Mouse (Mus musculus): ENCODE data around the gene Ddx42.
"Not testable (repeated sequence)": the region's sequence is repeated elsewhere in the genome, so short reads cannot be mapped to it uniquely, and the experiment has no call there.

Ddx42 gene

DNA sequence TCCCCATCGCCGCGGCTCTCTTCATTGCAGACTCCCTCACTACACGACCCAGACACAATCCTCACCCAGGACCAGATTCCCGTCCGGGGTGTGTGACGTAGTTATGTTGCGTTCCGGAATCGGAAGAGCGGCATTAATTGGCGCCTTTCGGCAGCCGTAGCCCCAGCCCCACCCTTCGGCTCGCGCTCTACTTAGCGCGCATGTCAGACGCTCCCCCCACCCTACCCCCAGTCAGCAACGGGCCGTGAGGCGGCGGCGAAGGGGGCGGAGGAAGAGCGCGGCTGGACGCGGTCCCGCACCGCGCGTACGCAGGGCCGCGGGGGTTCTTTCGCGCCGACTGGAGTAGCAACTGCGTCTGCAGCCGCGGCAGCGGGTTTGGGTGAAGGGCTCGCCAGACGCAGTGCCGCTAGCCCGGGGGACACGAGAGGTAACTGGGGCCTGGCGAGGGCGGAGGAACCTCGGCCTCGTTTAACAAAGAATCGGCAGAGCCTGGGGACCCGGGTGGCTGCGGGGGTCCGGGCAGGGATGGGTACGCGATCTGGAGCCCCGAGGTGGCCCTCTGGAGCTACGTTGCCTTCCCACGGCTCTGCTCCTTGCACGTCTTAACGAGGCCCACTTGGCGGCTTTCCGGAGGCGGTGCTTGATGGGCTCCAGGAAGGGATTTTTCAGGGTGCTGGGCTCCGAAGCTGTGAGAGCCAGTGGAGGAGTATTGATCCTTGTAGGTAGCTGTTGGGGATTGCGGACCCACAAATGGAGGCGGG is at the start of gene Ddx42:
Gene Ddx42 (plus strand): TSS at position 197 of the 761 bp plus-strand sequence.
- in situ Hi-C loops (cut with MboI, MseI): no loop called here

DNA sequence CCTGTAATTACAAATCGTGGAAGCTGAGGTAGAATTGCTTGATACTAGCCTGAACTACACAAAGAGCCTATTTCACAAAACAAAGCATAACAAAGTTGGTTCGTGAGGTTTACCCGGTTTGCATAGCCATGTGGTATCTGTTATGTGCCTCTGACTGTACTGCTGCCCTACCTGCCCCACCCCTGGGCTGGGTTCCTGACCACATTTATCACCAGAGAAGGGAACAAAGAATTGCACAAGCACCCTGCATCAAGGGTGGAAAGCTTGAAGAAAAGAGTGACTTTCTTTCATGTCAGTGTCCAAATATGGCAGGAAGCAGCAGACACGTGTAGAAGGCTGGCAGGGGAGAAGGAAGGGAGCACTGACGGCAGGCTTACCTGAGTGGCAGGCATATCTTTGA is 49.3 kb upstream of the Ddx42 start:
- in situ Hi-C loops (cut with MboI, MseI): no loop called here

DNA sequence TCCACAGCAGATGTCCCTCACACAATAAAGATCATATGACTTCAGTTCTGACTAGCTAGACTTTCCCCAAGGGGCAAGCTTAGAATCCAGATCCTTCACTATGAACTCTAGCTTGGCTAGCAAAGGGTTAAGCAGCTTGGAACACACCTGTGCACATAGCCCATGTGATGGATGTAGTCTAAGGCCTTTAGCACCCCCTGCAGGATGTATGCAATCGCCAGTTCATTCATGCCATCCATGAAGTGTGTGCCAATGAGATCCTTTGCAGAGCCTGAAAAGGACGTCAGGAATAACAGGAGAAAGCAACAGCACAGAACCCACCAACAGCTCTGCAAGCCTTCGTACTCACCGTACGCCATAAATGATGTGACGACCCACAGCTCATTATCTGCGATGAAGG is 45.9 kb upstream of the Ddx42 start:
- in situ Hi-C loops (cut with MboI, MseI): no loop called here

DNA sequence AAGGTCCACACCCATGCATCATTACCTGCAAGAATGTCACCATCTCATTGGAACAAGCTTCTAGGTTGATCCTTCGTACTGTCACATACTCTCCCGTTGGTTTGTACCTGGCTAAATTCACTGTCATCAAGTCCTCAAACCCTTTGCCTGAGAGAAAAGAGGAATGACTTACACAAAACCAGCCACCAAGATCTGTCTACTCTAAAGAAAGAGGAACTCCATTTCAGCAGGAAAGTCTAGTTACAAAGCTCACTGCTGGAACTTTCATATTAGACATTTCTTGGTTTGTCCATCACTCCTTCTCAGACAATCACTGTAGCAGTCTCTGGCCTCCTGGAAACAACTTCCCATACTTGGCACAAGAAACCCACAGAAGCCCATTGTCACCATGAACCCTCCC is 43.5 kb upstream of the Ddx42 start:
- in situ Hi-C loops (cut with MboI, MseI): no loop called here

DNA sequence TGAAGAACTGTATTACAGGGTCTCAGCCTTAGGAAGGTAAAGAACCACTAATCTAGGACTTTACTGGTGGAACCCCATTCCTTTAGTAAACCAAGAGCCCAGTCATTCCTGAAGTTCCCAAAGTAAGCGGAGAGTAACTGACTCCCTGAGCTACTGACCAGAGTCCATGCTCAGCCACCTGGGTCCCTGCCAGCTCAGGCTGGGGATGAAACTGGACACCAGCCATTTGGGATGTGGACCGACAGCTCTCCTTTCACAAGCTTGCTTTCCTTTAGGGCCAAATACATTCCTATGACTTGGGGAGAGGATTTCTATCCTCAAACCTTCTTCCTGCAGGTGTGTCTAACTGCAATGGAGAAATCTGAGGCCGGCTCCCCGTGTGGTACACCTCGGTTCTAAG is 42.4 kb upstream of the Ddx42 start:
- in situ Hi-C loops (cut with MboI, MseI): no loop called here

DNA sequence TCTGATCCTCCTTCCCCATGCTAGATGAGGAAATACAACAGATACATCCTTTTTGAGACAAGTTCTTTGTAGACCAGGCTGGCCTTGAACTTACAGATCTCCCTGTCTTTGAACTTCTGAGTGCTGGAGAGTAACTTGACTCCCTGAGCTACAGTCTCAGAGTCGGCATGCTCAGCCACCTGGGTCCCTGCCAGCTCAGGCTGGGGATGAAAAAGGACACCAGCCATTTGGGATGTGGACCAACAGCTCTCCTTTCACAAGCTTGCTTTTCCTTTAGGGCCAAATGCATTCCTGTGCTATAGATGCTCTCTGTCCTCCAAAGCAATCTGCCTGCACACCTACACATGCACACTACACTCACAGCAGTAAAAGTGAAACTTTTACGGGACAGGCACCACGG is 41.6 kb upstream of the Ddx42 start:
- in situ Hi-C loops (cut with MboI, MseI): no loop called here

DNA sequence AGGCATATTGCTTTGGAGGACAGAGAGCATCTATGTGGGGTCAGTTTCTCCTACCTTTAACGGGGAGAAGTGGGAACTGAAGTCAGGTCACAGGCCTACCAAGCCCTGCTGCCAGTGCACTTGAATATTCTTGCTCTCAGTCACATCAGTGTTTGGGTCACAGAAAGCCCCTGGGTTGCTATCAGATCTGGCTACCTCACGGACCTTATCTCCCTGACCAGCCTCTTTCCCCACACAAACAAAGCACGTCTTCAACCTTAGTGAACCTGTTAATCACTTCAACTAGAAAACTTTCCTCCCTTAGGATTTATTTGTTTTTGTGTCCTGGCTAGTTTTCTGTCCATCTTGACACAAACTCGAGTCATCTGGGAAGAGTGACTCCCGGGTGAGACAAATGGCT is 40.4 kb upstream of the Ddx42 start:
- in situ Hi-C loops (cut with MboI, MseI): no loop called here

DNA sequence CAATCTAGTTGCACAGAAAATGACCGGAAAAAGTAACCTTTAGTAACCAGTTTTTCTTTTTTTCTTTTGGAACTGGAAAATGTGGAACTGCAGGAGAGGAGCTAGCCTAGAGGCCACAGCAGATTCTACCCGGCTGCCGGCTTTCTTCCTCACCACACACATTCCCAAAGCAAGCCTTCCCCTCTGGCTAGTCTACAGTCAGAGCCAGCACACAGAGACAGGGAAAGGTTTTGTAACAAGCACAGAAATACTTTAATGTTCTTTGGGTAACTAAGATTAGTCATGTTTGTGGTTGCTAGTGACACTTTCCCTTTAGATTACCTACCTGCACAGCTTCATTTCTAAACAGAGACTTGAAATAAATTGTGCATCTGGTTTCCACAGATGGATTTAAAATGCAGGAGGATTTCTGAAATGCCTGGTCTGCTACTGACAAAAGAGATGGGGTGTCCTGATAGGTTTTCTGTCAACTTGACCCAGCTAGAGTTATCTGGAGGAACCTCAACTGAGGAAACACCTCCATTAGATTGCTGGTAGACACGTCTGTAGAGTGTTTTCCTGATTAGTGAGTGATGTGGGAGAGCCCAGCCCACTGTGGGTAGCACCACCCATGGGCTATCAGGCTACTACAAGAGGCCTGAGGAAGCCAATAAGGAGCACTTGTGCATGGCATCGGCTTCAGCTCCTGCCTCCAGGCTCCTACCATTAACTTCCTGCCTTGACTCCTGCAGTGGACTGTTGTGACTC is 38.5 kb upstream of the Ddx42 start:
- in situ Hi-C loops (cut with MboI, MseI): no loop called here

DNA sequence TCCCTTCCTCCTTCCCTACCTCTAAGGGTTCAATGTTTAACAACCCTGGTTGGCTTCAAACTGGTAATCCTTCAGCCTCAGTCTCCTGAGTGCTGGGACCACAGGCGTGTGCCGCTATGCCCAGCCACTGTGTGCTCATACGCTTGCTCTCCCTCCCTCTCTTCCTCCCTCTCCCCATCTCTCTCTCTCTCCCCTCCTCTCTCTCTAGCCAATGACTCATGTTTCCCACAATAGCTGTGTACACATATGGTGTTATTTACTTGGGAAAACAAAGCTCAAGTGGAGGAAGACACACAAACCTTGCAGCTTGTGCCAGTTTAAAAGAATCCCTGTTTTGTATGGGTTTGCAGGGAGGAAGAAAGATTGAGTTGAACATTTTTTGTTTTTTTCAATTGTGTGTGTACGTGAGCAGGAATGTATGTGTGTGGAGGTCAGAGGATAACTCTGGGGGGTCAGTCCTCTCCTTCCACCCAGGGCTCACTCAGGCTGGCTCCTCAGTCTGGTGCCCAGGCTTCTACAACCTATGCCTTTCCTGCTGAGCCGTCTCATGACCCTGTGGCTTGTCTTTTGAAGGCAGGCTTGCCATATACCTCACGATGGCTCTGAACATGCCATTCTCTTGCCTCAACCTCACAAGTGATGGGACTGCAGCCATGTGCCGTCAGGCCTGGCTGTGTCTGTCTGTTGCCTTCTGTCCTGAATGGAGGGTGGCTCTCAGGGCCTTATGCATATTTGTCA is 36.8 kb upstream of the Ddx42 start:
- in situ Hi-C loops (cut with MboI, MseI): loop anchor here (10.0 kb wide), 1 partner anchor 255 kb away; no protein-coding TSS in a partner anchor

DNA sequence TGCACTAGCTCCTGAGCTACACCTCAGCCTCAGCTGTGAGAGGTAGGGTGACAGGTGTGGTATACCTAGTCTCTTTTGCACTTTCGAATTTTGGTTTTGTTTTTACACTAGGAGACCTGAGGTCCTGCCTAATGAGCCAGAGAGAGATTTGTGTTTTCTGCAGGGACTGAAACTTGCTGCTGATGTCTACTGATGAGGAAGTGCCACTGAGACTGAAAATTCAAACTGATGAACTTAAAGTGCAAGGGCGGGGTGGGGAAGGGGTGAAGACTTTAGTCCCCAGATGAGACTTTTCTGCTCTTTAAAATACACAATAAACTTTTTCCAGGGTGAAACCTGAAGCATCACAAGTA is 36.3 kb upstream of the Ddx42 start:
- in situ Hi-C loops (cut with MboI, MseI): loop anchor here (10.0 kb wide), 1 partner anchor 256 kb away; no protein-coding TSS in a partner anchor

DNA sequence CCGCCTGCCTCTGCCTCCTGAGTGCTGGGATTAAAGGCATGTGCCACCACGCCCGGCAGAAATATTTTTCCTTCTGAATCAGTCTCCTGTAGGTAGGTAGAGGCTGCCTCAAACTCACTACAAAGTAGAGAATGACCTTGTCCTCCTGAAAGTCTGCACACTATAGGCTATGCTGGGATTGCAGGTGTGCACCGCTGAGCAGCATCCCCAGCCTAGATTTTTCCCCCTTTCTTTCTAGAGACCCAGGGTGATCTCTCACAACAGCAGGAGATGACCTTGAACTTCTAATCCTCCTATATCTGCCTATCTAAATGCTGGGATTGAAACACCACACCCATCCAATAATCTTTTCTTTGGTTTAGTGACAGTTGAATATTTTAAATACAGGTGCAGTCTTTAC is 29.4 kb upstream of the Ddx42 start:
- in situ Hi-C loops (cut with MboI, MseI): loop anchor here (10.0 kb wide), 1 partner anchor 263 kb away; no protein-coding TSS in a partner anchor

DNA sequence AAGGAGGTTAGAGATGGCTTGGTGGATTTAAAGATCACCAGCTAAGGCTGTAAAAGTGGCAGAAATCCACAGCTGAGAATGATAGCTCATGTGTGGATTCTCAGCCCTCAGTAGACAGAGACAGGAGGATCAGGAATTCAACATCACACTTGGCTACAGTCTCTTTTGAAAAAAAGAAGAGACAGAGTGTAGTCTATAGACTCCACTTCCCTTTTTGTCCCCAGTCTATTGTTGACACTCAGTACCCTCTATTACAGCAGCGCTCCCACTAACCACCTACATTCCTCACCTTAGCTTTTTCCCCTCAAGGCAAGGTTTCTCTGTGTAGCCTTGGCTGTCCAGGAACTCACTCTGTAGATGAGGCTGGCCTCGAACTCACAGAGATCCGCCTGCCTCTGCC is 25.0 kb upstream of the Ddx42 start:
- in situ Hi-C loops (cut with MboI, MseI): no loop called here

DNA sequence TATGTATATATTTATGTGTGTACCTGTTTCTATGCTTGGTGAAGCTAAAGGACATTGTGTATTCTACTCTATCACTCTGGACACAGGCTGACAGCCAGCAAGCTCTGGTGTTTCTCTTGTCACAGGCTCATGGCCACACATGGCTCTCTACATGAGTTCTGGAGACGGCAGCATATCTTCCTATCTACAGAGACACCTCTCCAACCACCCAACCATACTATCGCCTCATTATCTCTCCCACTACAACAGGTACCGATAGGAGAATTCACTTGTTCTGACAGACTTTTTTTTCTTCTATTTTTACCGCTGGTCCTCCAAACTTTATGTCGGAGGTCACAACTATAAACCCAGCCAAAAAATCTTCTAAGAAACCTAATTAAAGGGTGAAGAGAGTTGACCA is 24.5 kb upstream of the Ddx42 start:
- in situ Hi-C loops (cut with MboI, MseI): no loop called here

DNA sequence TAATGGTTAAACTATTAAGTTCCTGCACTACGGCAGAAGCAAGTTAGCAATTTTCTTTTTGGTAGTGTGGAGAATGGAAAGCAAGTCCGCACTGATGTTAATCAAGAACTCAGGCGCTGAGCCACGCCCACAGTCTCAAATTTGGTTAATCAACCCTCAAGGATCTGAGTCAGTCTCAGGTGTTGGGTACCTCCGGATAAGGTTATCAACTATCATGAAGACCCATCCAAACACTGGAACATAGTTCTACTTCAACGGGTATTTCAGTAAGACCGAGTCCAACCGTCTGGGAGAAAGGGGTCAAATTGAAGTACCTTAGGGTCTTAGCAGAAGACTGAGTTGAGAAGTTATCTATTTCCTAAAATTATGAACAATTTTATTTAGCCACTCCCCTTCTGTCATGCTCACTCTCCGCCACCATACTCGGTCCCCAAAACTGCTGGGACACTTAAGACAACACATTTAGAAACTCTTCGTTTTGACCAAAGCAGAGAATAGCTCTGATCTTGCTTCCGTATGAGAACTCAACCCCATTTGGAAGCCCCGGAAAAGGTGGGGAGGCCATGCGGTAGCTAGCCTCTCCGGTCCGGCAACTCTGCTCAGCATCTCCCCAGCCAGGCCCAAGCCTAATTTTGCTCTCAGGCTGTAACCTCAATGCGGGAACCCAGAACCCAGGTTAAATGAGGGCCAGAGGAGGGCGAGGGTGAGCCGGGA is 23.9 kb upstream of the Ddx42 start:
- in situ Hi-C loops (cut with MboI, MseI): no loop called here

DNA sequence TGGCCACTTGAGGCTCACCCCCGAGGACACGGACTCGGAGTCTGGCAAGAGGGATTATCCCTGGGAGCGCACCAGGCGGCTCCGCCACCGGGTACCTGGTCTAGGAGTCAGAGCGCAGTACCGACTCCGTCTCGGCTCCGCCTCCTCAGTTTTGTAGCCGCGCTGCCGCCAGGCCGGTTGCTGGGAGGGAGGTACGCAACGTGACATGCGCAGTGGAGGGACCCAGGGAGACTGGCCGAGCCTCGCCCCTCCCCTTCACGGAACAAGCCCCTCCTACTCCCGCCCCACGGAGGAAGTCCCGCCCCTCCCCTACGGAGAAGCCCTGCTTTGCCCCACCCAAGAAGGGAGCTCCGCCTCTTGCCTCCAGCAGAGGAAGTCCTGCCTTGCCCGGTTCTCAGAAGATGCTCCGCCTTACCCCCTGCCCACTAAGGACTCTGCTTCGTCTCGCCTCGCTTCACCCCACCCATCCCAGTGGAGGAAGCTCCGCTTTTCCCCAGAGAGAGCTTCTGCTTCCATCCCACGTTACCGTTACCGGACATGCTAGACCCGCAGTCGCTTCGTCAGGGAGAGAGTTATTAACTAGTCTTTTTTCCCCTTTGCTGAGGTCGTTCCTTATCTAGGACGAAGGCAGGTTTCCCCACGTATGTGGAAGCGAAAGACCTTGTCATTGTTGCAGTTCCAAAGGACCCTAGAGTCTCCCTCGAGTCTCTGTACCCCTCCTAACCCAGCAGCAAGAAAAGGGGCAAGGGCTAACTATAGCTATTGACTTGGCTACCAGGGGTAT is 23.2 kb upstream of the Ddx42 start:
- in situ Hi-C loops (cut with MboI, MseI): no loop called here

DNA sequence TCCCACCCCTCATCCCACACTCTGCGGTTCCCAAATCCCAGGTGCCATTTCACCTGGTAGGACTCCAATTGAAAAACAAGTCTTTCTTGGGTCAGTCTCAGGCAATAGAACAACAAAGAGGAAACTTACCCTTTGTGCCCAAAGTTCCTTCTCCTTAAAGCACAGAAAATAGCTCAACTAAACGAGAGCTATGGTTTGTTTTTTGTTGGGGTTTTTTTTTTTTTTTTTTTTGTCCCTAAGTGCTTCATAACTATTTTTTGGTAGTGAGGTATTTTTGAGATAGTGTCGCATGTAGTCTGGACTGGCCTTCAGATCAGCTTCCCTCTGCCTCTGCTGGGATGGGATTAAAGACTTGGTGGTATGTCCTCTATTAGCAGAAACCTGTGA is 22.6 kb upstream of the Ddx42 start:
- in situ Hi-C loops (cut with MboI, MseI): no loop called here

DNA sequence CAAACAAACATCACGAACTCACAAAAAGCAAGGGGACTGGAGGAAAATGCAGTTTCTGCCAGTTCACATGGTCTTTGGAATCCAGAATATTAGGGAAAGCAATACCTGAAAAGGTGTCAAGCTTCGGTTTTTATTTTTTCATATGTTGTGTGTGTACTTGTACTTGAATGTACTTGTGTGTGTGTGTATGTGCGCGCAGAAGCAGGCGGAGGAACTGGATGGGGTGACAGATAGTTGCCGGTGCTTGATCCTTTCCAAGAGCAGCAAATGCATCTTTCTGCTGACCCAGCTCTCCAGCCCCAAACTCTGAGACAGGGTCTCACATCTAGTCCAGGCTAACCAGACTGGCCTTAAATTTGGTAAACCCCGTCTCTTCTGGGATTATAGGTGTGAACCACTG is 21.8 kb upstream of the Ddx42 start:
- in situ Hi-C loops (cut with MboI, MseI): no loop called here

DNA sequence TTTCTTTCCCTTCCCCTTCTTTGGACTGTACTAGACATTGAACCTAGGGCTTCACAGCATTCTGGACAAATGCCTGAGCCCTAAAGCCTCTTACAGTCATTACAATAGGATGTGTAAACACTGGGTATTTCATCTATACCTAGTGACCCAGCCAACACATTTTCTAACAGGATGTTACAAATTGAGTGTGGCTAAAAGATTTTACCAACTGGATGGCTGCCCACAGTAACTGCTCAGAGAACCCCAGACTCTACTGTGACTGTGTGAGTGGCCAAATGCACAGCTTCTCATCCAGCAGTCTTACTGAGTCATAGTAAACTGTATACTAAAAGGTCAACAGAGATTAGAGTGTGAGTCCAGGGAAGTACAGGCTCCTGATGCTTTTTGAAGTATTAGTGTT is 21.4 kb upstream of the Ddx42 start:
- in situ Hi-C loops (cut with MboI, MseI): no loop called here

DNA sequence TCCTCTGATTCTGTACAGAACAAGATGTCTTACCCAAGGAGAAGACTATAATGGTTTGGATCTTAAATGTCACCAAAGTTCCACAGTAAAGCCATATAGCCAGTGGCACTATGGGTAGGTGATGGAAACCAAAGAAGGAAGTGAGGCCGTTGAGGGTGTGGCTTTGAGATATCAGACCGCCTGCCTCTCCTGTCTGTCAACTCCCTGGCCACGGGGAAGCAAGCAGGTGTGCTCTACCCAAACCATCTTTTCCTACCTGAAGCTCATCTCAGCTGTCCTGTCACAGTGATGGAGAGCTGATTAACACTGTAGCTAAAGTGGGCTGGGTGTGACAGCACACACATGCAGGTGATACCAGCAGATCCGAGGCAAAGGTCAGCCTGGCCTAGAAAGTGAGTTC is 18.4 kb upstream of the Ddx42 start:
- in situ Hi-C loops (cut with MboI, MseI): no loop called here

DNA sequence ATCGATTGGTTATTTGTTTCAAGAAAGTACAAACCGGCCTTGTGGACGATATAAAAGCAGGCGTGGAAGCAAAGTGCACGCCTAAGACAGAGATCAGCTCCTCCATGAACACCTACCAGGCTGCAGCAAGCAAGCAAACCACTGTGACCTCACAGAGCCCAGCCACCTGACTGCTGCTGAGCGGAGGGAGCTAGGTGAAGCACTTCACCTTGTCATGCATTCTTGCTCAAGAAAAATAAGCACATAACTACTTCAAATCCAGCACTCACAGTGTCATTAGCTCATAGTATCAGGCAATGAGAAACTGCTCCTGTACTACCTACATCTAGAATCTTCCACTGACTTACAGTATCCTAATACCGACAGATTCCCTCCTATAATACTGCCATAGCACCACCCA is 16.7 kb upstream of the Ddx42 start:
- in situ Hi-C loops (cut with MboI, MseI): not testable (repeated sequence)

DNA sequence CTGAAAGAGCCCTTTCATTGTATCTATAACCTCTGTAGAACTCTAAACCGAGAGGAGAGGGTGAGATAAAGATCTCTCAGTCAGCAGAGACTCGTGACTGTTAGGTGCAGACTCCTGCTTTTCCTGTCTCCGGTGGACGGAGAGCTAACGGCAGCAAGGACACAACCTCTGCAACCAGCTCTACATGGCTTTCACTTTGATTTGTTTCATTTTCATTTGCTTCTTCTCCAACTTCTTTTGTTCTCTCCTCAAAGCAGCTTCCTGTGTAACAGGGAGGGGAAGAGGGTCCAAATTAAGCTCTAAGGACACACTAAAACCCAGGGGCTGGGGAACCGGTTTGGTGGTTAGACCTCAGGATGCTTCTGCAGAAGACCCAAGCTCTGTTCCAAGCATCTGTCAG is 16.0 kb upstream of the Ddx42 start:
- in situ Hi-C loops (cut with MboI, MseI): no loop called here
